Mouse (Mus musculus) embryonic facial prominence, embryonic 11.5 days (tissue): ENCODE measurements at regions not wholly inside any gene's neighbourhood (a gene's known extent, or its start where the extent isn't known, plus 50 kb on each side); places are given as distances from the start of the nearest gene placed in this dataset.

Experiments
- ATAC-seq: fragments of 200-750 bp; cut with Nextera tagmentation; replicated peaks from 2 replicates; pipeline ENCODE4 v1.8.0; 2017; ENCODE audit warnings: low read depth; ENCODE audit not compliant: insufficient number of reproducible peaks, low FRiP score, low TSS enrichment
- DNase-seq: peaks from one replicate; pipeline ENCODE4 v3.0.0-alpha.2; 2015; ENCODE audit warnings: low spot score
- H3K27ac ChIP-seq: fragments of 300-500 bp; sonication (generic); replicated peaks from 2 replicates; pipeline ENCODE4 v1.5.1; 2014; ENCODE audit warnings: mild to moderate bottlenecking, low read depth, low read length, control low read depth
- H3K27me3 ChIP-seq: fragments of 300-500 bp; sonication (generic); 2 replicates; pipeline ENCODE4 v1.6.1; 2014; ENCODE audit warnings: mild to moderate bottlenecking, low read length, moderate library complexity, mixed read lengths; ENCODE audit not compliant: control insufficient read depth, insufficient read depth
- H3K36me3 ChIP-seq: fragments of 300-500 bp; sonication (generic); replicated peaks from 2 replicates; pipeline ENCODE4 v1.6.1; 2014; ENCODE audit warnings: low read depth, mild to moderate bottlenecking, low read length, moderate library complexity, mixed read lengths; ENCODE audit not compliant: control insufficient read depth, insufficient read depth
- H3K4me1 ChIP-seq: fragments of 300-500 bp; sonication (generic); 2 replicates; pipeline ENCODE4 v1.6.1; 2014; ENCODE audit warnings: low read length, mixed read lengths; ENCODE audit not compliant: control insufficient read depth, insufficient read depth
- H3K4me2 ChIP-seq: fragments of 300-500 bp; sonication (generic); 2 replicates; pipeline ENCODE4 v1.6.1; 2014; ENCODE audit warnings: low read depth, mild to moderate bottlenecking, control low read depth, low read length, moderate library complexity
- H3K4me3 ChIP-seq: fragments of 300-500 bp; sonication (generic); 2 replicates; pipeline ENCODE4 v1.5.1; 2014; ENCODE audit warnings: low read depth, low read length, control low read depth
- H3K9ac ChIP-seq: fragments of 300-500 bp; sonication (generic); replicated peaks from 2 replicates; pipeline ENCODE4 v1.6.1; 2014; ENCODE audit warnings: mild to moderate bottlenecking, control low read depth, low read length
- H3K9me3 ChIP-seq: fragments of 300-500 bp; sonication (generic); replicated peaks from 2 replicates; pipeline ENCODE4 v1.6.1; 2016; ENCODE audit warnings: mild to moderate bottlenecking, low read length, inconsistent platforms, mixed read lengths; ENCODE audit not compliant: control insufficient read depth
- WGBS: fragments of 180-500 bp; shearing (Covaris S2); extraction: QIAGEN DNeasy Blood & Tissue Kit; methylation state at CpG from one replicate; pipeline ENCODE4 v1.1.7; 2014; 5-methylcytosine and 5-hydroxymethylcytosine counted together

DNA sequence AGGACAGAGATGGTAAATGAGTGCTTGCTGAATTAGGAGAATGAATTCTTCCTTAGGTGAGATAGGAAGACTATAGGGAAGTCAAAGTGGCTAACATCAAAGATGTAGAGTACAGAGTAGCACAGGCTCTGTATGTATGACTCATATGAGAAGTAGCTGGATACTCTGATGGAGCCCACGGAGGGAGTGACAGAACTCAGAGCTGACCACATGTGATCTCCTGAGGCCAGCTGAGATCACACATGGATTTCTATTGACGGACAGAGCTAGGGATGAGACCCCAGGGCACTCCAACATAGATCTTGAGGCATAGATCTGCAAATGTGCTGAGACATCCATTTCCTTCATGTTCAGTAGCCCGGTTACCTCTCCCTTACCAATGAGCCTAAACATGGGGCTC is 66.0 kb downstream of the Cops8 start:
- DNase-seq (no peak), ATAC-seq (no peak)
- no peak overlapping the region for H3K4me2 ChIP-seq
- H3K27me3 ChIP-seq, result no peaks in the 10 kb centered on the region
- H3K36me3 ChIP-seq, result no peaks in the 10 kb centered on the region
- H3K9ac ChIP-seq, result no peak overlapping the region
- no peaks in the 10 kb centered on the region for H3K4me1 ChIP-seq
- no peak overlapping the region for H3K4me3 ChIP-seq
- no peak overlapping the region for H3K27ac ChIP-seq
- H3K9me3 ChIP-seq, result no peaks in the 10 kb centered on the region
- WGBS, result 94% methylated on average over 3 of the region's 3 CpGs

DNA sequence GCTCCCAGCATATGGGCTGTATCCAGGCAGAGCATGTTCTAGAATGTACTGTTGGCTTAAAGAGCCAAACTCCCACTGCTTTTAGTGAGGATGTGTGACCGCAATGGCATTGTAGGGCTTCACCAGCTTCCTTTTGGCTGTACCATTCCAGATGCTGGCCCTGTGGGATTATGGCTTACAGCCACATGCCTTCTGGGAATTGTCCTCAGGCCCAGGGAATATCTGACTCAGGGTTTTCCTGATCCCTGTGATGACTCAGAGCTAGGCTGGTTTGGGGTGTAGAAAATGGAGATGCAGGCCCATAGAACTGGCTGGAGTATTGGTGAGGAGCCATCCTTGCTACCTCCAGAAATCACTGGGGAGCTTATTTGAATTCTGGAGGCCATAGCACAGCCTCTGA is 66.5 kb downstream of the Cops8 start:
- 92% methylated on average over 1 of the region's 1 CpGs for WGBS
- Histone ChIP-seq H3K4me1 (no peaks in the 10 kb centered on the region), H3K27ac (no peak overlapping the region), H3K4me3 (no peak overlapping the region), H3K27me3 (no peaks in the 10 kb centered on the region), H3K36me3 (no peaks in the 10 kb centered on the region), H3K4me2 (no peak overlapping the region), H3K9ac (no peak overlapping the region), H3K9me3 (no peaks in the 10 kb centered on the region)
- ATAC-seq (no peak), DNase-seq (no peak)

DNA sequence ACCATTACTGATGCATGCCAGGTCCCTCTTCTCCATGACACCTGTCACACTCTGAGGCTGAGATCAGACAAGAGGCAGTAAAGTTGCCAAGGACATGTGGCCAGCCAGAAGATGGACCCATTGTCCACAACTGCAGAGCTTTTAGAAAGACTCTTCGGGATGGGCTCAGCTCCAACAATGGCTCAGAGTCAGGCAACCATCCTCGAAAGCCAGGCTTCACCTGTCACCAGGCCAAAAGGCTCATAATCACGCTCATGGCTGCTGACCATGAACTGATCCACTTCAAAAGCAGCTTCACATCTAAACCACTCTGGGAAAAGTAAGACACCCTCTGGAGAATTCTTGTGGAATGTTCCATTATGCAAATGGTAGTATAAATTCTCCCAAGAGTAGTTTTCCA is 67.6 kb downstream of the Cops8 start:
- H3K27me3 ChIP-seq, result no peaks in the 10 kb centered on the region
- no peak overlapping the region for H3K4me2 ChIP-seq
- DNase-seq (no peak), ATAC-seq (no peak)
- H3K9me3 ChIP-seq, result no peaks in the 10 kb centered on the region
- H3K27ac ChIP-seq, result no peak overlapping the region
- 85% methylated on average over 3 of the region's 3 CpGs for WGBS
- no peak overlapping the region for H3K9ac ChIP-seq
- no peaks in the 10 kb centered on the region for H3K4me1 ChIP-seq
- no peaks in the 10 kb centered on the region for H3K36me3 ChIP-seq
- H3K4me3 ChIP-seq, result no peak overlapping the region

DNA sequence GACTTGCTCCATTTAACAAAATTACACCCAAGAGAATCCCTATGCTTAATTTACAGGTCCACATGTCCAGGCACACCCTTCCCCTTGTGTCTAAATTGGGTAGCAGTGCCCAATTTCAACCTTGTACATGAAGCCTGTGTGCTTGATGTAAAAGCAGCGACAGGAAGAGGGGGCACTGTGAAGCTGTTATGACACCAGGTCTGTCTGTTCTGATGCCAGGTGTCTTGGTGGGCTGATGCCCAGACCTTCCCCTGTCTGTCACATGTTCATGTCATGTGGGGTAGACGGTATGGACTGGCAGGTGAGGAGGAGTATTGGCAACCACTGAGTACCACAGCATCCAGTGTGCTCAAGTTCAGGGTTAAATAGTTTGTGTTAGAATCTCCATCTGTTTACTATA is 71.0 kb downstream of the Cops8 start:
- DNase-seq (no peak), ATAC-seq (no peak)
- no peaks in the 10 kb centered on the region for H3K9me3 ChIP-seq
- WGBS, result 76% methylated on average over 2 of the region's 2 CpGs
- no peaks in the 10 kb centered on the region for H3K36me3 ChIP-seq
- no peaks in the 10 kb centered on the region for H3K4me1 ChIP-seq
- no peak overlapping the region for H3K4me2 ChIP-seq
- H3K27me3 ChIP-seq, result no peaks in the 10 kb centered on the region
- H3K9ac ChIP-seq, result no peak overlapping the region
- no peak overlapping the region for H3K27ac ChIP-seq
- no peak overlapping the region for H3K4me3 ChIP-seq

DNA sequence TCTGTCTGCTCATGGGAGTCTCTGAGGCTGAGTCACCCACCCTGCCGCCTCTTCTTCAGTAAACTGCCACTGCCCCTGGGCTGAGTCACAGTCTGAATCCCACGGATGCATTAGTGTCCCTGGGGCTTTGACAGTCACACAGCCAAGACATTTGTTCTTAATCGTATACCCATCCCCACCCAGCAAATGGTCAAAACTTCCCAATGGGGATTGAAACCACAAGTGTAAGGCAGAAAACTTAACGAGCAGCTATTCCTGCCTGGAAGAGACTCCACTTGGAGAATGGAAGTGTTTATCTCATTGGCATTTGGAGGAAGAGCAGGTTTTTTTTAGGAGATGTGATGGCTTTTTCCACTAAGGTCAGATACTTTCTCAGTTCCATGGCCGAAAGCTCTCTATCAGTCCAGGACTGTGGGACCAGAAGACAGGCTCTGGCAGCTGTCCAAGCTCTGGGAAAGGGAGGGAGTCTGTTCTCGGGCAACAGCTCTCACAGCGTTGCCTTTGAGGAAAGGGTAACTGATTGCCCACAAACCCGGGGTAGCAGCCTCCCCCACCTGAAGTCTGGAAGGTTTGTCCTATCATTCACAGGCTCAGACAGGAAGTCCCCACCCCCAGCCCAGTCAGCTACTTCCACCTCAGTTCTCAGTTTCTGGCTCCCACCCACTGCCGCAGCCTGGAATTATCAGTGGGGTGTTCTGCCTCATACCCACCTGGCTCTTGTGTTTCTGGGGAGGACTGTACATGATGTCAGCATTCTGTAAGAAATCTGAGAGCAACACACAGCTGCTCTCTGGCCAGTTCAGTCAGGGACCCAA is 73.6 kb downstream of the Cops8 start:
- no peaks in the 10 kb centered on the region for H3K4me1 ChIP-seq
- WGBS, result 56% methylated on average over 9 of the region's 9 CpGs
- no peak for ATAC-seq
- peak; percentile 8 for DNase-seq
- H3K36me3 ChIP-seq, result no peaks in the 10 kb centered on the region
- H3K4me2 ChIP-seq, result no peak overlapping the region
- H3K27me3 ChIP-seq, result no peaks in the 10 kb centered on the region
- no peak overlapping the region for H3K4me3 ChIP-seq
- no peaks in the 10 kb centered on the region for H3K9me3 ChIP-seq
- no peak overlapping the region for H3K27ac ChIP-seq
- no peak overlapping the region for H3K9ac ChIP-seq

DNA sequence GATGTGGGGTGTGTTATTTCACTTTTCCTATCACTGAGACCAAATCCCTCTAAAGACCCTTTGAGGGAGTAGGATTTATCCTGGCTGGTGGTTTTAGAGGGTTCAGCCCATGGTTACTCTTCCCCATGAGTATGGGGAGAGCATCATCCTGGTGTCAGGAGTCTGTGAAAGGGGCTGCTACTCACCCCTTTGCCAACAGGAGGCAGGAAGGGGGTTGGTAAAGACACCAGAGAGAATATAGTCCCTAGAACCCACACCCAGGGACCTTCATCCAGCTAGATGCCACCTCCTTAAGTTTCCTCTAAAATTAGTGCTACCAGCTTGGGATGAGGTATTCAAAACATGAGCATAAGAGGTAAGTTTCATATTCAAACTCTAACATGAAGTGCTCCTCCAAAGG is 74.4 kb downstream of the Cops8 start:
- H3K36me3 ChIP-seq, result no peaks in the 10 kb centered on the region
- no peak overlapping the region for H3K27ac ChIP-seq
- H3K4me3 ChIP-seq, result no peak overlapping the region
- no peaks in the 10 kb centered on the region for H3K4me1 ChIP-seq
- no peaks in the 10 kb centered on the region for H3K9me3 ChIP-seq
- H3K9ac ChIP-seq, result no peak overlapping the region
- DNase-seq (no peak), ATAC-seq (no peak)
- H3K27me3 ChIP-seq, result no peaks in the 10 kb centered on the region
- H3K4me2 ChIP-seq, result no peak overlapping the region

DNA sequence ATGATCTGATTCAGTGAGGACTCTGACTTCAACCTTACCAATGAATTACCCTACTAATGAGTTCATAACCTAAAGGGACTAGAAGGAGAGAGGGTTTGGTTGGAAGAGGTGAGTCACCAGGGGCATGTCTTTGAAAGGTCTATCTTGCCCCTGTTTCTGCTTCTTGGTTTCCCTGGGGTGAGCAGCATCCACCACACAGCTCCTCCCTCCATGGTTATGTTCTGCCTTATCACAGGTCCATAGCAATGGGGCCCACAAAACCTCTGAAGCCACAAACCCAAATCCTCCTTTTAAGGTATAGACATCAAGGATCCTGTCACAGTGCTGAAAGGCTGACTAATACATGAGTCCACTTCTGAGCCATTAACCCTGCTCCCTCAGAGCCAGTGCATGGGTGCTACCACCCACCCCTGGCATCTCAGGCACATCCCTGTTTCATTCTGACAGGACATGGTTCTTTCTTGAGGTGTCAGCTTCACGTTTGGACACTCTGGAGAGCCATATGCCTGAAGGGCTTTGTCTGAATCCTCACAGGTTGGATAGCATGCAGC is 74.9 kb downstream of the Cops8 start:
- no peaks in the 10 kb centered on the region for H3K9me3 ChIP-seq
- no peaks in the 10 kb centered on the region for H3K36me3 ChIP-seq
- no peak overlapping the region for H3K4me2 ChIP-seq
- H3K27me3 ChIP-seq, result no peaks in the 10 kb centered on the region
- H3K4me3 ChIP-seq, result no peak overlapping the region
- H3K4me1 ChIP-seq, result no peaks in the 10 kb centered on the region
- no peak for ATAC-seq
- no peak overlapping the region for H3K27ac ChIP-seq
- 36% methylated on average over 1 of the region's 1 CpGs for WGBS
- H3K9ac ChIP-seq, result no peak overlapping the region
- no peak for DNase-seq

DNA sequence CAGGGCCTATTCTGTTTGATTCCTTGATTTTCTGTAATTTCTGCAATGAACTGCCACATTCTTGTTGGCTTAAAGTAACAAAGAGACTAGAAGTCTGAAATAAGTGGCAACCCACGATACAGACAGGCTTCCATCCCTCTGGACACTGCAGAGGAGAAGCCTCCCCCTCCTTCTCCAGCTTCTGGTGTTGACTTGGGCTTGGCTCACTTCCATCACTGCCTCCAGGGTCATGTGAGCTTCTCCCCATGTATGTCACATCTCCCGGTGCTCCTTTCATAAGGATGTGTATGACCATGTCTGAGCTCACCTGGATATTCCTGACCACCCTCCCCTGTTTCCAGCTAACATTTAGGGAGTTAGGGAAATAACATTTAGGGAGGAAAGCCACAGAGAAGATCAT is 75.6 kb downstream of the Cops8 start:
- no peaks in the 10 kb centered on the region for H3K9me3 ChIP-seq
- H3K36me3 ChIP-seq, result no peaks in the 10 kb centered on the region
- WGBS, result 81% methylated on average over 2 of the region's 2 CpGs
- DNase-seq, result no peak
- no peak overlapping the region for H3K4me3 ChIP-seq
- H3K4me1 ChIP-seq, result no peaks in the 10 kb centered on the region
- H3K27ac ChIP-seq, result no peak overlapping the region
- H3K9ac ChIP-seq, result no peak overlapping the region
- no peaks in the 10 kb centered on the region for H3K27me3 ChIP-seq
- ATAC-seq, result no peak
- no peak overlapping the region for H3K4me2 ChIP-seq
